Mouse (Mus musculus) mouse trophoblast stem cell (cell line): Measurements from ENCODE around the gene Diaph3.
"Not testable (repeated sequence)": the region's sequence is repeated elsewhere in the genome, so short reads cannot be mapped to it uniquely, and the experiment has no call there.

Experiments
- in situ Hi-C, 2 experiments: fragments of 300-500 bp; cut with MseI, MboI; formaldehyde crosslinking; loops; 2 replicates in 1 of 2; 3 replicates in 1 of 2; pipeline ENCODE4 v1.15.1; 2025

Diaph3 gene

DNA sequence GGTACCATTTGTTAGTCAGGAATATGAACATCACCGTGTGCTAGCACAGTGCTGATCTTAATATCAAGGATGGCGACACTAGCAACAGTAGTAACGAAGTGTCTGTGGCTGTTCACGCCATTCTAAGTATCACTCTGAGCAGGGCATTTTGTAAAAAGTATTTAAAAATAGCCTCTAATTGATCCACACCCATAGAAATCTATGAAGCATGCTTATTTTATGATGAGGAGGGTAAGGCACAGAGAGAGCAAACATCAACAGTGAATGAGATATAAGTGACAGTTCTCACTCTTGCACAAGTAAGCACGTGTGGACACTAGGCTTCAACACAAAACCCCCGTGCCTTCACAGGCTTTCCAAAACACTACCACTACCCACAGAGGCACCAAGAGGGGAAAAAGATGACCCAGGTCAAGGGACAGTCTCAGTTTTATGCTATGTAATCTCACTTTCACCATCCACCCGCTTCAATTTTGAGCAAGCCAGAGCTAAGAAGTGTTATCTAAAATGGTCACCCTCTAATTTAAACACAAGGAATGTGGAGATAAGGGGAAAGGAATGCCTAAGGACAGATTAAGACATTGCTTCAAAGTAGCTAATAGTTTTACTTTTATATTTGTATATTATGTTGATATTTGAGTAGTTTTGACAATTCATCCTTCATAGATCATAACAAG is 399.0 kb downstream of the Diaph3 start:
- in situ Hi-C loops: no loop called here

DNA sequence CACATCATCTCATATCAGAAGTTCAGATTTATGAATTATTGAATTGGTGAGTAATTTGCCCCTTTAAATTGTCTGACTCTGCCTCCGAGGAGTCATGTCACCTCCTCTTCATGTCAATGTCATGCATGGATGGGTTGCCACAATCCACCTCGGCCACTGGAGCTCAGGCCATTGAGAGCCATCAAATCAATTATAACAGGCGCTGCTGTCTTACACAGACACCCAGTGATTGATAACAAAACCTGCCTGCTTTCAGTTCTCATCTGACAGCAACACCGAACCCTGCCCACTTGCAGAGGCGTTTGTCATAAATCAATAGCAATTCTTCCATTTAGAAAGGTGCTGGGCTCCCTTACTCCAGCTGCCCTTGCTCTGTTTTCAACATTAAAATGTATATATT is 402.1 kb downstream of the Diaph3 start:
- in situ Hi-C loops: no loop called here

GRCm38 (mm10) chr14:86736646-86737045 is 404.4 kb downstream of the Diaph3 start:
- in situ Hi-C loops: no loop called here

GRCm38 (mm10) chr14:86731300-86731699 is 409.7 kb downstream of the Diaph3 start:
- in situ Hi-C loops: no loop called here

GRCm38 (mm10) chr14:86729617-86730098 is 411.4 kb downstream of the Diaph3 start:
- in situ Hi-C loops: no loop called here

DNA sequence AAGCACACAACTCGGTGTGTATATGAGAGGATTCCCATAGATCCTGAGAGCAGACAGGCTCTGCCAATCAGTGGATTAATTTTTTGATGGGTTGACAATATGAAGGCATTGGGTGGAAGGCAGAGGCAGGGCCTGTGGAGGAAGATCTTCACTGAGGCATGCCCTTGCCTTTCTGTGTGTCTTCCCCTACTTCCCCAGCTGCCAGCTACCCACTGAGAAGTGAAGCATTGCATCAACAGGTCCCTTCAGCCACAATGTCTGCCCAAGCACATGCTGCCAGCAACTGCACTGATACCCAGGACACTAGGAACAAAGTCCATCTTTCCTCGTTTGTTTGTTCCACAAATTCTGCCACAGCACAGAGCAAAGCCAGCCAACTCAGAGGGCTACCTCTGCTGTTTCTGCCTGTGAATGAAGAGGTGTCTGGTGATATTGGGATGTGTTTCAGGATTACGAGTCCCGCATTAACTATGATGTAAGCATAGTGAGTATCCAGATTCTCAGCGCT is 413.4 kb downstream of the Diaph3 start:
- in situ Hi-C loops: no loop called here

- in situ Hi-C loops: no loop called here
These were observed 419.3 kb downstream of the Diaph3 start for GRCm38 (mm10) chr14:86721768-86722167.

GRCm38 (mm10) chr14:86721082-86721481 is 420.0 kb downstream of the Diaph3 start:
- in situ Hi-C loops: no loop called here

DNA sequence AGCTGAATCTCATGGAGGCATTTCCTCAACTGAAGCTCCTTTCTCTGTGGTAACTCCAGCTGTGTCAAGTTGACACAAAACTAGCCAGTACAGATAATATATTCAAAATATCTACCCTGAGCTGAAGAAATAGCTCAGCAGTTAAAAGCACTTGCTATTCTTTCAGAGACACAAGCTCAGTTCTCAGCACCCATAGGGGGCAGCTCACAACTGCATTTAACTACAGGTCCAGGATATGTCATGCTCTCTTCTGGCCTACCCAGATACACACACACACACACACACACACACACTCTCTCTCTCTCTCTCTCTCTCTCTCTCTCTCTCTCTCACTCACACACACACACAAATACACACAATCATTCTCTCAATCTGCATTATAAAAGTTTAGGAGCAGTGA is 420.6 kb downstream of the Diaph3 start:
- in situ Hi-C loops: not testable (repeated sequence)

DNA sequence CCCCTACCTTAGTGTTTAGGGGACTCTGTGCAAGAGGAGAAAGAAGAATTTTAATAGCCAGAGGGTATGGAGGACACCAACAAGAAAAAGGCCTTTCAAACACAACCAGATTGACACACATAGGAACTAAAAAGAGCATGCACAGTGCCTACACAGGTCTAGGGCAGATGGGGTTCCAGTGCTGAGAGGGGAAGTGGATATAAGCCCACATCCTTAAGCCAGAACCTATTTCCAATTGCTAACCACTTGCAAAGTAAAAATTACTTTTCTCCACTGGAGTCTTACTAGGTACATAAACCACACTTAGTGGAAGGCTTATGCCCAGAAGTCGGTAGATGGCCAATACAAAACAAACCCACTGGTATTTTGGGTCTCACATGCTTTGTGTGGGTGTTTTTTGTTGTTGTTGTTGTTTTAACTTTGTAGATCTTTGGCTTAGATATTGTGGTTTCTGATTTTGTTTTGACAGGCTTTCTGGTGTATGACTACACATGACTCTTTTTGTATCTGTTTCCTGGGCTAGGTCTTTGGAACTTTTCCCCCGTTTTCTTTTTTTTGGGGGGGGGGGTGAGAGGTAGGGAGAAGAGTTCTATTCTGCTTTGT is 426.8 kb downstream of the Diaph3 start:
- in situ Hi-C loops: no loop called here

- in situ Hi-C loops: no loop called here
These were observed 437.0 kb downstream of the Diaph3 start for GRCm38 (mm10) chr14:86704080-86704479.

GRCm38 (mm10) chr14:86701145-86701544 is 439.9 kb downstream of the Diaph3 start:
- in situ Hi-C loops: no loop called here

DNA sequence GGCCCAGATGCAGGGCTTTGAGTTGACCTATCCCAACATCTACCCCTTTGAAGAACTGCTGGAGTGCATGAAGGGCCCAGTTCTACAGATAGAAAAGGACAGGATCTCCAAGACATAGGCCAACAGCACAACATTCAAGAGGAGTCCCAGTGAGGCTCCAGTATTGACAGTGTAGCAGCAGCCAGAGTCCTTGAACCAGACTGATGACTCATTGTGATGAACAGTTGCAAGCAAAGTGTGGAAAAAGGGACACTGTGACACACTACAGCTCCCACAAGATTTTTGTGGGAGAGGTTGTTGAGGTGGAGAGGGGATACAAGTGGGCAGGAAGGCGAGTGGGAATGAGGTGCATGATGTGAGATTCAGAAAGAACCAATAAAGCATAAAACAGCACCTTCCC is 443.1 kb downstream of the Diaph3 start:
- in situ Hi-C loops: no loop called here

- in situ Hi-C loops: no loop called here
These were observed 448.3 kb downstream of the Diaph3 start for GRCm38 (mm10) chr14:86692714-86693113.

- in situ Hi-C loops: no loop called here
These were observed 449.7 kb downstream of the Diaph3 start for GRCm38 (mm10) chr14:86691298-86691697.

DNA sequence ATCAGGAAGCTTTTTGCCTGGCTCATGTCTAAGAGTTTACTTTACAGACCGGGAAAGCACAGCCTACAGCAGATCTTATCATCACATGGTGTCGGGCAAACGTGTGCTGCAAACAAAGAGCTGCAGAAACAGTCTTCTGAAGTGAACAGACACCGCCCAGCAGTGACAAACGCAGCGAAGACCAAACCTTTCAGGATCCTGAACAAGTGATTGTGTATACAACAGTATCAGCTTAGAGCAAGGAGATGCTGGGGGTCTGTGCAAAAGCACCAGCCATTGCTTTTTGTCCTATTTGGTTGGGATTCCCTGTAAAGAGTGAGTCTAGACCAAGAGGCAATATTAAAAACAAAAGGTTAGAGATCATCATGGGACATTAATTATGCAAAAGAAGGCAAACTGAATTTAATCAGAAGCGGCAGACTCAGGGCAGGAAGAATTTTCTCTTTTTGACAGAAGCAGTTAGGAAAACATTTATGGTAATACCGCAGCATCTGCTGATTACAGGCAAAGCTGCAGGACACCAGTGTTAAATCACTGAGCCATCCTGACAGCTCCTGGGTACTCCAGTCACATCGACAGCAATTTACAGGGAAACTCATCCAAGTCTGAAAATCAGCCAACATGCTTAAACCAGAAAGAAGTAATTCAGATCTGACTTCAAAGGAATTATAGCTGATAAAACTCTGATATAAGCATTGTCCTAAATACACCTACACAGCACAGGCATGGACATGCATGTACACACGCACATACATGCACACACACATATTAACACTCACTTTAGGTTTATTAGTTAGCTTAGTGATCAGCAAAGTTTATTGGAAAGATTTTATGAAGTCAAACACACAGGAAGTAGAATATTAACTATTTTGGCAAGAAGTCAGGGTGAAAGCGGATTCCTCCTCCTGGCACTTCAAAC is 456.2 kb downstream of the Diaph3 start:
- in situ Hi-C loops: no loop called here

GRCm38 (mm10) chr14:86681951-86682350 is 459.1 kb downstream of the Diaph3 start:
- in situ Hi-C loops: no loop called here

- in situ Hi-C loops: no loop called here
These were observed 462.0 kb downstream of the Diaph3 start for GRCm38 (mm10) chr14:86678992-86679391.

GRCm38 (mm10) chr14:86678179-86678780 is 462.8 kb downstream of the Diaph3 start:
- in situ Hi-C loops: no loop called here

GRCm38 (mm10) chr14:86677015-86677414 is 464.0 kb downstream of the Diaph3 start:
- in situ Hi-C loops: no loop called here

GRCm38 (mm10) chr14:86675314-86675713 is 465.7 kb downstream of the Diaph3 start:
- in situ Hi-C loops: no loop called here

DNA sequence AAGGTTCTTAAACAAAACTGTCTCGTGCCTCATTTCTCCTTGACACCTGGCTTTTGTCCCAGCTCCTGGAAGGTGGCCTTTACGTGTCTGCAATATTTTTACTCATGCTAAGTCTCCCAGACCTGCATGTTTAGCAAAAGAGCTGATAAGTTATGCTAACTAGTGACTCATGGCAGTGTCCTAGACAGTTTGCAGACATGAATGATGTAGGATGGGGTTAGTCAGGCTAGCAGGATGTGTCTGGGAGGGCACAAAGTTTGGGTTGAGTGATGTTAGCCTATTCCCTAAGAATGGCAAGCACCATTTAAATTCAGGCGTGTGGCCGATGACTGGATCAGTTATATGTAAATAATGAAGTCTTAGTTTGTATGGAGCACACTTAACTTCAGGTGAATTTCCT is 478.2 kb downstream of the Diaph3 start:
- in situ Hi-C loops: no loop called here
